Mouse (Mus musculus): ENCODE results near the gene Greb1. TPM values are rescaled to one million over a fixed set of nuclear protein-coding genes. Genes with fewer than 3 reads are reported as not detected.

Gene Greb1
- polyA plus RNA-seq, 1 experiment, result 0.64 TPM

GRCm38 (mm10) chr12:16753110-16753509, 47.6 kb downstream of the Greb1 start:
- no peaks in the 10 kb centered on the region for H3K4me1 ChIP-seq (ENCODE audit: control insufficient read depth, insufficient read depth, insufficient read length)
- no peaks in the 10 kb centered on the region for H3K27me3 ChIP-seq (ENCODE audit: control insufficient read depth, insufficient read depth, low read length)
- no peak overlapping the region for H3K4me3 ChIP-seq (ENCODE audit: extremely low read depth, insufficient read depth, insufficient read length)
- no peaks in the 10 kb centered on the region for H3K36me3 ChIP-seq (ENCODE audit: control insufficient read depth, insufficient read depth, low read length)
- no peak for TF ChIP-seq POLR2A (IDR thresholded peaks at IDR 0.05; ENCODE audit: low read depth, low read length)
- TF ChIP-seq CTCF (IDR thresholded peaks at IDR 0.05; ENCODE audit: extremely low read depth, insufficient read depth, insufficient read length, insufficient replicate concordance), result no peak
- DNase-seq (ENCODE audit: low read depth in 1 of 2, low spot score in 2 of 2), result no peak
- WGBS, result 14% methylated on average over 8 of the region's 8 CpGs
- no peak overlapping the region for H3K27ac ChIP-seq (ENCODE audit: insufficient read depth, low read length)

DNA sequence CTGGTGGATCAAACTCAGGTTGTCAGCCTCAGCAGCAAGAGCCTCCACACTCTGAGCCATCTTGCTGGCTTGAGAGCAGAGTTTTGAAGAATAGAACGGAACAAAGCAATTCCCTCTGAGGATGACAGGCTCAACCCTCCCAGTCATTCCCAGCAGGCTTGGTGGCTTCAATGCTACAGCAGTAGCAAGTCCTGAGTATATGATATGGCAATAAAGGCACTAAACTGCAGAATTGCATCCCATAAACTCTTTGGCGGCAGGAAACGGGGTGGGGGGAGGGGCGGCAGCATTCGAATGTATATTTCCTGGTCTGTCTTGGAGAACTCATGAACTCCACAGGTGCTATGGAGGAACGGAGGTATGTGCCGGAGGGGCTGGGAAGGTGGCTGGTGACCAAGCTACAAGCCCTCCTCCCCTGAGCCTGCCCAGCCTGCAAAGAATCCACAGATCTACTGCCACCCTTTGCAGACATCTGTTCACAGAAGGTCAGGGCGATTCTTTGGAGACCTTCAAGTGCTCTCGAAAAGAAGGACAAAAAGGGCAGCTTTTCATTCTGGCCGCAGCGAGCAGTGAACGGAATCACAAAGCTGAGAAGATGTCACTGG, 48.3 kb downstream of the Greb1 start:
- TF ChIP-seq CTCF (IDR thresholded peaks at IDR 0.05; ENCODE audit: extremely low read depth, insufficient read depth, insufficient read length, insufficient replicate concordance) (no peak), POLR2A (IDR thresholded peaks at IDR 0.05; ENCODE audit: low read depth, low read length) (no peak)
- no peak for DNase-seq (ENCODE audit: low read depth in 1 of 2, low spot score in 2 of 2)
- no peak overlapping the region for H3K27ac ChIP-seq (ENCODE audit: insufficient read depth, low read length)
- 58% methylated on average over 12 of the region's 12 CpGs for WGBS
- H3K36me3 ChIP-seq (ENCODE audit: control insufficient read depth, insufficient read depth, low read length), result no peaks in the 10 kb centered on the region
- H3K27me3 ChIP-seq (ENCODE audit: control insufficient read depth, insufficient read depth, low read length), result no peaks in the 10 kb centered on the region
- no peaks in the 10 kb centered on the region for H3K4me1 ChIP-seq (ENCODE audit: control insufficient read depth, insufficient read depth, insufficient read length)
- H3K4me3 ChIP-seq (ENCODE audit: extremely low read depth, insufficient read depth, insufficient read length), result no peak overlapping the region

DNA sequence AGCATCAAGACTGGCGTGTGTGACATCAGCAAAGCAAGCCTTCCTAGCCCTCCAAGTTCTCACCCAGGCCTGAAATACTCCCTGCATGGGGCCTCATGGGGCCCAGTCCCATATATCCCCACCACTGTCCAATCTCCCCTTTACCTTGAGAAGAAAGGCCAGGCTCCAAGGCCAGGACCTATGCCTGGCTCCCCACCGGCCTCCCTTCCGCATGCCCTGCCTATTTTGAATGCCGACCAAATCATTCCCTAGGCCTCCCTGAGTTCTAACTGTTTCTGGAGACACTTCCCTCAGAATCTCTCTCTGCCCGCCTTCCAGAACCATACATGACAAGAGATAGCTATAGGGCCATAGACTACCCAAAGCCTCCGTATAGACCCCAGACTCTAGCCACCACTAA, 49.1 kb downstream of the Greb1 start:
- Histone ChIP-seq H3K27me3 (ENCODE audit: control insufficient read depth, insufficient read depth, low read length) (no peaks in the 10 kb centered on the region), H3K4me1 (ENCODE audit: control insufficient read depth, insufficient read depth, insufficient read length) (no peaks in the 10 kb centered on the region), H3K27ac (ENCODE audit: insufficient read depth, low read length) (no peak overlapping the region), H3K4me3 (ENCODE audit: extremely low read depth, insufficient read depth, insufficient read length) (no peak overlapping the region), H3K36me3 (ENCODE audit: control insufficient read depth, insufficient read depth, low read length) (no peaks in the 10 kb centered on the region)
- DNase-seq (ENCODE audit: low read depth in 1 of 2, low spot score in 2 of 2), result no peak
- 86% methylated on average over 6 of the region's 6 CpGs for WGBS
- no peak for TF ChIP-seq CTCF (IDR thresholded peaks at IDR 0.05; ENCODE audit: extremely low read depth, insufficient read depth, insufficient read length, insufficient replicate concordance)
- no peak for TF ChIP-seq POLR2A (IDR thresholded peaks at IDR 0.05; ENCODE audit: low read depth, low read length)

- no peaks in the 10 kb centered on the region for H3K36me3 ChIP-seq (ENCODE audit: control insufficient read depth, insufficient read depth, low read length)
- DNase-seq (ENCODE audit: low read depth in 1 of 2, low spot score in 2 of 2), result no peak
- 36% methylated on average over 5 of the region's 5 CpGs for WGBS
- H3K27me3 ChIP-seq (ENCODE audit: control insufficient read depth, insufficient read depth, low read length), result no peaks in the 10 kb centered on the region
- H3K4me1 ChIP-seq (ENCODE audit: control insufficient read depth, insufficient read depth, insufficient read length), result no peaks in the 10 kb centered on the region
- TF ChIP-seq CTCF (IDR thresholded peaks at IDR 0.05; ENCODE audit: extremely low read depth, insufficient read depth, insufficient read length, insufficient replicate concordance) (no peak), POLR2A (IDR thresholded peaks at IDR 0.05; ENCODE audit: low read depth, low read length) (no peak)
- H3K27ac ChIP-seq (ENCODE audit: insufficient read depth, low read length), result no peak overlapping the region
- no peak overlapping the region for H3K4me3 ChIP-seq (ENCODE audit: extremely low read depth, insufficient read depth, insufficient read length)
Observed at GRCm38 (mm10) chr12:16740059-16740458, 60.6 kb downstream of the Greb1 start.

GRCm38 (mm10) chr12:16737266-16737665, 63.4 kb downstream of the Greb1 start:
- H3K4me1 ChIP-seq (ENCODE audit: control insufficient read depth, insufficient read depth, insufficient read length), result no peaks in the 10 kb centered on the region
- no peaks in the 10 kb centered on the region for H3K27me3 ChIP-seq (ENCODE audit: control insufficient read depth, insufficient read depth, low read length)
- no peak for TF ChIP-seq POLR2A (IDR thresholded peaks at IDR 0.05; ENCODE audit: low read depth, low read length)
- no peak for TF ChIP-seq CTCF (IDR thresholded peaks at IDR 0.05; ENCODE audit: extremely low read depth, insufficient read depth, insufficient read length, insufficient replicate concordance)
- WGBS, result 76% methylated on average over 5 of the region's 5 CpGs
- no peak overlapping the region for H3K4me3 ChIP-seq (ENCODE audit: extremely low read depth, insufficient read depth, insufficient read length)
- no peak overlapping the region for H3K27ac ChIP-seq (ENCODE audit: insufficient read depth, low read length)
- H3K36me3 ChIP-seq (ENCODE audit: control insufficient read depth, insufficient read depth, low read length), result no peaks in the 10 kb centered on the region
- no peak for DNase-seq (ENCODE audit: low read depth in 1 of 2, low spot score in 2 of 2)

DNA sequence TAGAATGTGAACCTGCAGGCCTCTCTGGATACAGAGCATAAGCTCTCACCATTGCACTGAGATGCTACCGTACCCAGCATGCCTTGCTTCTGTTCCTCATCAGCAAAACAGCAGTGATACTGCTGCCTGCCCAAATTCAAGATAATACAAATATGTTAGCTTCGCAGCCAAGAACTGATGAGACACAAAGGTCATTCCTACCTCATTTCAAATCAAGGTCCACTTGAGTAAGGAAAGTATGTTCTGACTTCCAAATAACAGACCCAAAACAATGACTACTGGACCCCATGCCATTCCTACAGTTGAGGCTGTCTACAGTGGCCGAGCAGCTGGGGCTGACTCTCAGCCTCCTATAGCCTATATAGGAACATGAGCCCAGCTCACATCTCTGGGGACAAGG, 66.0 kb downstream of the Greb1 start:
- H3K27me3 ChIP-seq (ENCODE audit: control insufficient read depth, insufficient read depth, low read length), result no peaks in the 10 kb centered on the region
- no peaks in the 10 kb centered on the region for H3K4me1 ChIP-seq (ENCODE audit: control insufficient read depth, insufficient read depth, insufficient read length)
- no peak for TF ChIP-seq POLR2A (IDR thresholded peaks at IDR 0.05; ENCODE audit: low read depth, low read length)
- TF ChIP-seq CTCF (IDR thresholded peaks at IDR 0.05; ENCODE audit: extremely low read depth, insufficient read depth, insufficient read length, insufficient replicate concordance), result no peak
- no peak overlapping the region for H3K27ac ChIP-seq (ENCODE audit: insufficient read depth, low read length)
- WGBS, result 87% methylated on average over 3 of the region's 3 CpGs
- no peak for DNase-seq (ENCODE audit: low read depth in 1 of 2, low spot score in 2 of 2)
- no peaks in the 10 kb centered on the region for H3K36me3 ChIP-seq (ENCODE audit: control insufficient read depth, insufficient read depth, low read length)
- H3K4me3 ChIP-seq (ENCODE audit: extremely low read depth, insufficient read depth, insufficient read length), result no peak overlapping the region

DNA sequence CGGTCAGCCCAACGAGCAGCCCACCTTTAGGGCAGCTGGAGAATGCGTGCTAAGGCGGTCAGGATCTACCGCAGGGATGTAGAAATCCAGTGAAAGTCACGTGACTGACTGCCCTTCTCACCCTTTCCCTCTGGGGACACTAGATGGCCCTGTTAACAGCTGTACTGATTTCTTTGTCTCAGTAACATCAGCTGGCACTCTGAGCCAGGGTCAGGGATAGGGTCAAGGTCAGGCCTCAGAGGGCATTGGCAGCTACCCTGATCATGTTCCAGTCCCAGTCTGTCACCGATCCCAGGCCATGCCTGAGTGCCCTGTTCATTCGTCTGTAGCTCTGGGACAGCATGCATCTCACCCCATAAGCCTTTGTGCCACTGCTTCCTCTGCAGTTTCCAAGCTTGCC, 66.7 kb downstream of the Greb1 start:
- Histone ChIP-seq H3K27ac (ENCODE audit: insufficient read depth, low read length) (no peak overlapping the region), H3K4me3 (ENCODE audit: extremely low read depth, insufficient read depth, insufficient read length) (no peak overlapping the region), H3K27me3 (ENCODE audit: control insufficient read depth, insufficient read depth, low read length) (no peaks in the 10 kb centered on the region), H3K4me1 (ENCODE audit: control insufficient read depth, insufficient read depth, insufficient read length) (no peaks in the 10 kb centered on the region), H3K36me3 (ENCODE audit: control insufficient read depth, insufficient read depth, low read length) (no peaks in the 10 kb centered on the region)
- no peak for DNase-seq (ENCODE audit: low read depth in 1 of 2, low spot score in 2 of 2)
- TF ChIP-seq CTCF (IDR thresholded peaks at IDR 0.05; ENCODE audit: extremely low read depth, insufficient read depth, insufficient read length, insufficient replicate concordance), result no peak
- TF ChIP-seq POLR2A (IDR thresholded peaks at IDR 0.05; ENCODE audit: low read depth, low read length), result no peak
- 80% methylated on average over 8 of the region's 8 CpGs for WGBS

All from spleen, adult 2 months (tissue).